Mouse (Mus musculus): Measurements from ENCODE around the gene Duoxa1.
"Not testable (repeated sequence)": the region's sequence is repeated elsewhere in the genome, so short reads cannot be mapped to it uniquely, and the experiment has no call there.

Gene Duoxa1

GRCm38 (mm10) chr2:122313536-122313935, at the start of gene Duoxa1:
Gene Duoxa1, minus strand, starts transcription at chr2:122313730.
- no peak for DNase-seq (ENCODE audit: low read depth in 2 of 2, low spot score in 2 of 2)

- no peak for DNase-seq (ENCODE audit: low read depth in 2 of 2, low spot score in 2 of 2)
Measured at GRCm38 (mm10) chr2:122362622-122363523, 49.3 kb upstream of the Duoxa1 start.

GRCm38 (mm10) chr2:122361868-122362621, 48.5 kb upstream of the Duoxa1 start:
- no peak for DNase-seq (ENCODE audit: low read depth in 2 of 2, low spot score in 2 of 2)

- no peak for DNase-seq (ENCODE audit: low read depth in 2 of 2, low spot score in 2 of 2)
Measured at GRCm38 (mm10) chr2:122361181-122361580, 47.7 kb upstream of the Duoxa1 start.

DNA sequence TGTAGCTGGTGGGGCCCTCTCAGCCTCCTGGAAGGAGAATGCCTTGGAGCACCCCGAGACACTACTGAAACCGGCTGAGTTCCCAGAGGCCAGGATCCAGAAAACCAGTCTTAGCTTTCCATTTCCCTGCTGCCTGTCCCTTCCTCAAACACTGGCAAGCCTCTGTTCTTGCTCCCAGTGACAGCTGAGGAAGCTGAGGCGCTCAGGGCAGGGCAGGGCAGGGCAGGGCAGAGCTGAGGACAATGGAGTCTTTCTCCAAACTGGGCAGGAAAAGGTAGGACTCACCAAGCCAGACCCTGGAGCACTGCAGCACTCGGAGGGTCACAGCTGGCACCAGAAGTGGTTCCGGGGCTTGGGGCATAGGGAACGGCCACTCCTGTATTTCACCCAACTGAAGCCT, 46.8 kb upstream of the Duoxa1 start:
- DNase-seq (ENCODE audit: low read depth in 2 of 2, low spot score in 2 of 2) = no peak

DNA sequence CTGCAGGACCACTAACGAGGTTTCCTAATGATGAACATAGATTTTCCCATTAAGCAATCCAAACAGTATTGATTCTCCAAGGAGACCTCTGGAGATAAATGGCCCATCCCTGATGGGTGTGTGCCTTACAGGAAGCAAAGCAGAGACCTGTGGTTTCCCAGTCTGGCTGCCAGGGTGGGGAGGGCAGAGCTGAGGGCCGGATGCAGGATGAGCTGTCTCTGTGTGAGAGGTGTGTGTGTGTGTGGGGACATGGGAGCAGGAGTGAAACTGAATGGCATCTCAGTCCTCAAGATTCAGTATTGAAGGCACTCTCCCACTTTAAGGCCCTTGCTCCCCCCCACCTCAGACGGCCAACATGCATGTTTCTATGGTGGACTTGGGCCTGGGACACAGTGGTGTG, 42.7 kb upstream of the Duoxa1 start:
- no peak for DNase-seq (ENCODE audit: low read depth in 2 of 2, low spot score in 2 of 2)

GRCm38 (mm10) chr2:122355389-122355788, 41.9 kb upstream of the Duoxa1 start:
- DNase-seq (ENCODE audit: low read depth in 2 of 2, low spot score in 2 of 2) = no peak

GRCm38 (mm10) chr2:122354191-122354929, 40.8 kb upstream of the Duoxa1 start:
- no peak for DNase-seq (ENCODE audit: low read depth in 2 of 2, low spot score in 2 of 2)

GRCm38 (mm10) chr2:122353765-122354164, 40.2 kb upstream of the Duoxa1 start:
- no peak for DNase-seq (ENCODE audit: low read depth in 2 of 2, low spot score in 2 of 2)

GRCm38 (mm10) chr2:122352992-122353391, 39.5 kb upstream of the Duoxa1 start:
- no peak for DNase-seq (ENCODE audit: low read depth in 2 of 2, low spot score in 2 of 2)

DNA sequence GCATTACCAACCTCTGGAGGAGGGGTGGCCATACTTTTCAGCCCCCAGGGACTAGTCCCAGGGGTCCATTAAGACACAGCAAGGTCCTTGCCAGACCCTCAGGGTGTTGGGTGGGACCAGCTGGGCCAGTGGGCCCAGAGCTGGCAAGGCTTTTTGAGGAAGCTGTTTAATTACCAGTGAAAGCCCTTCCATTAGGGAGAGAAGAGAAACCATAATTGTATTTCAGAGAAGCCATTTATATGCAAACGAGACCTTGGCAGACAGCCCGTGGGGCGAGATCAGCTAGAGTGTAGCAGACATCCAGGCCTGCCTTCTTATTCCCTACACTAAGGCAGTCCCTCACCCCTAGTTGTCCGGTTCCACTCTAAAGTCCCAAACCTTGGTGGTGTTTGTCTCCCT, 38.4 kb upstream of the Duoxa1 start:
- no peak for DNase-seq (ENCODE audit: low read depth in 2 of 2, low spot score in 2 of 2)

- DNase-seq (ENCODE audit: low read depth in 2 of 2, low spot score in 2 of 2) = no peak
Measured at GRCm38 (mm10) chr2:122351156-122351930, 37.8 kb upstream of the Duoxa1 start.

DNA sequence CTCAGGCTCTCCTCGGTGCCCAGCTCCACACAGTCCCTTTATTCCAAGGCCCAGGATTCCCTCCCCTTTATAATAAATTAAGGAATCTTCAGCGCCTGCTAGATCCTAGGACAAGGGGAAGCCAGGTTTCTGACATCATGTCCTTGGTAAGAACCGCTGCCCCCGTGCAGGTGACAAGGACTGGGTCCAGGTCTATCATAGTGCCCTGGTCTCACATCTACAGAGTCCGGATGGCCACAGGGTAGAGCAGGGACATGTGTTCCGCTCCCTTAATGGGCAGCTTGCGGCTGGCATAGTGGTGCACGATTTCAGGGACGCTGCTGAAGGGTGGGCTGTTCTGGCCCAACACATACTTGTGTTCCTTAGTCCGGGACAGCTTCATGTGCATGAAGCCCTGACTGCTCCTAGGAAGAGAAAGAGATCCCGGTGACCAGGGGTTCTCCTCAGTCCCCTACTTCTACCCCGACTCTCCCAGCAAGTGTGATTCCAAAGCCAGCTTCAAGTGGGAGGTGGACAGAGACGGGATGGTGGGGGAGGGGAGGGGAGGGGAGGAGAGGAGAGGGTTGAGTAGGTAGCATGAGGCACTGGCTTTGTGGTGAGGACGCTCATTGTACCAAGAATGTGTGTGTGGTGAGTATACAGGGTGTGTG, 35.7 kb upstream of the Duoxa1 start:
- peak in 1 of 2 experiments; percentile 11 for DNase-seq (ENCODE audit: low read depth in 2 of 2, low spot score in 2 of 2)

GRCm38 (mm10) chr2:122348531-122349131, 35.1 kb upstream of the Duoxa1 start:
- peak; percentile 76 to 82 for DNase-seq (ENCODE audit: low read depth in 2 of 2, low spot score in 2 of 2)

- no peak for DNase-seq (ENCODE audit: low read depth in 2 of 2, low spot score in 2 of 2)
Measured at GRCm38 (mm10) chr2:122347257-122347656, 33.7 kb upstream of the Duoxa1 start.

GRCm38 (mm10) chr2:122346164-122346563, 32.6 kb upstream of the Duoxa1 start:
- not testable (repeated sequence) for DNase-seq (ENCODE audit: low read depth in 2 of 2, low spot score in 2 of 2)

DNA sequence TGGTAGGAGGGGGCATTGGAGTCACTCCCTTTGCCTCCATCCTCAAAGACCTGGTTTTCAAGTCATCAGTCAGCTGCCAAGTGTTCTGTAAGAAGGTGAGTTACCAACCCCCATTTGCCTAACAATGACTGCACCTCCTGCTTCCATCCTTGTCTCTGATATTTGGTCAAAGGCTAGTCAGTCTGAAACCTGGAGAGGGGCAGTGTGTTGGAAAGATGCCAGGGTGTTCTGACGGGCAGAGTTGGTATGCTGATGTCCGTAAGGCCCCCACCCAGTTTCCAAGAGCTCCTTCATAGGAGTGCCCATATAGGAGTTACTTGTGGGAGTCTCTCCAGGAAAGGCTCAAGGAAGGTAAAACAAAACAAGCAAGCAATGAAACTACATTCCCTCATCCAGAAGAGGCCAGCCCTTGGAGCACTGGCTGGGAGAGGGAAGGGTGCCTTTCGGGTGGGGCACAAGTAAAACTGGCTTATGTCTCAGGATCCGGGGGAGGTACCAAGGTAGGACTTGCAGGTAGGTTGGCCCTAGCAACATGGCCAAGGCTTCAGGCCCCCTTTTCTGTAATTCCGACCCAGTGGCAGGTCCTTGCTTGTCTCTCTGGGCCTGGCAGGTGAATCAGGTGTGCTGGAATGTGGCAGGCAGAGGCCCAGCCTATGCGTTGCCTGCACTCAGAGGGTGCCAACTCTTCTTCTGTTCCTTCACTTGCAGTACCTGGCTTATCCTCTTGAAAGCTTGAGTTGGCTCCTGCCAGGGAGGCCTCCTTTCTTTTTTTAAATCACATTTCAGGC, 31.8 kb upstream of the Duoxa1 start:
- DNase-seq (ENCODE audit: low read depth in 2 of 2, low spot score in 2 of 2) = no peak

- no peak for DNase-seq (ENCODE audit: low read depth in 2 of 2, low spot score in 2 of 2)
Measured at GRCm38 (mm10) chr2:122337291-122337690, 23.8 kb upstream of the Duoxa1 start.

GRCm38 (mm10) chr2:122334170-122334569, 20.6 kb upstream of the Duoxa1 start:
- no peak for DNase-seq (ENCODE audit: low read depth in 2 of 2, low spot score in 2 of 2)
